Mouse (Mus musculus) hindbrain, embryonic 12.5 days (tissue): ENCODE results near the gene Psmd5. TPM values are rescaled to one million over a fixed set of nuclear protein-coding genes. Genes with fewer than 3 reads are reported as not detected.
"Not testable (repeated sequence)": the region's sequence is repeated elsewhere in the genome, so short reads cannot be mapped to it uniquely, and the experiment has no call there.

Experiments
- ATAC-seq: fragments of 200-750 bp; cut with Nextera tagmentation; 2 replicates; pipeline ENCODE4 v1.8.0; 2017; ENCODE audit warnings: moderate TSS enrichment; ENCODE audit not compliant: low FRiP score
- H3K27ac ChIP-seq: fragments of 300-500 bp; sonication (generic); 2 replicates; pipeline ENCODE4 v1.5.1; 2016; ENCODE audit warnings: mild to moderate bottlenecking
- H3K27me3 ChIP-seq: fragments of 300-500 bp; sonication (generic); 2 replicates; pipeline ENCODE4 v1.6.1; 2016; ENCODE audit warnings: mild to moderate bottlenecking
- H3K36me3 ChIP-seq: fragments of 300-500 bp; sonication (generic); 2 replicates; pipeline ENCODE4 v1.6.1; 2016; ENCODE audit warnings: mild to moderate bottlenecking
- H3K4me1 ChIP-seq: fragments of 300-500 bp; sonication (generic); 2 replicates; pipeline ENCODE4 v1.6.1; 2016
- H3K4me2 ChIP-seq: fragments of 300-500 bp; sonication (generic); replicated peaks from 2 replicates; pipeline ENCODE4 v1.6.1; 2016; ENCODE audit warnings: mild to moderate bottlenecking
- H3K4me3 ChIP-seq: fragments of 300-500 bp; sonication (generic); 2 replicates; pipeline ENCODE4 v1.5.1; 2016; ENCODE audit warnings: mild to moderate bottlenecking
- H3K9ac ChIP-seq: fragments of 300-500 bp; sonication (generic); 2 replicates; pipeline ENCODE4 v1.6.1; 2016; ENCODE audit warnings: mild to moderate bottlenecking, moderate library complexity
- H3K9me3 ChIP-seq: fragments of 300-500 bp; sonication (generic); replicated peaks from 2 replicates; pipeline ENCODE4 v1.6.1; 2016; ENCODE audit warnings: mild to moderate bottlenecking
- WGBS: fragments of 180-500 bp; shearing (Covaris S2); methylation state at CpG from one replicate; pipeline ENCODE4 v1.1.7; 2016; 5-methylcytosine and 5-hydroxymethylcytosine counted together
- polyA plus RNA-seq: library from polyadenylated mRNA; unstranded; fragments of >200 nt; fragmentation: Nextera tagmentation; extraction: Ambion mirVana; gene quantifications from 2 replicates; pipeline ENCODE4 v1.2.1, GENCODE M21; 2016

Psmd5 gene
- polyA plus RNA-seq, 1 experiment from 2014 or later, result 97.1 TPM

DNA sequence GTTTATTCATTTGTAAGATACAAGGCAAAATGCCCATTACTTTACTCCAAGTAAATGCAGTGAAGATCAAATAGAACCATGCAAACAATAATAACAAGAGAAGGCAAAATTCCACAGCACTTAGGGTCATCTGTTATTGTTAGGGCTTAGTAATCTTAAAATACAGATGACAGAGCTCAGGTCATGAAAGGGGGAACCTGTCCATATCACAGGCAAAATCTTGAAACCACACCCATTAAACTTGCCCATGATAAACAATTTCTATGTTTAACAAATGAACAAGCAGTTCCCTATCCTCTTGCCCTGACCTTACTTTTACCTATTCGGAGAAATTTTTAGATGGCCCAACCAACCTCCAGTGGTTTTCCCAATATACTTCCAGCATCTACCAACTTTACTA lies 65.2 kb downstream of the Psmd5 start:
- no peaks in the 10 kb centered on the region for H3K27me3 ChIP-seq
- peaks cover 60% of the 10 kb centered on the region for H3K36me3 ChIP-seq
- no peak overlapping the region for H3K4me2 ChIP-seq
- no peak overlapping the region for H3K4me3 ChIP-seq
- ATAC-seq, result no peak
- H3K27ac ChIP-seq, result no peak overlapping the region
- no peak overlapping the region for H3K9ac ChIP-seq
- 96% methylated on average over 1 of the region's 1 CpGs for WGBS
- no peaks in the 10 kb centered on the region for H3K9me3 ChIP-seq
- H3K4me1 ChIP-seq, result 0 out of 2 replicates have a peak, but pooled peaks cover under 1% of the 10 kb centered on the region

DNA sequence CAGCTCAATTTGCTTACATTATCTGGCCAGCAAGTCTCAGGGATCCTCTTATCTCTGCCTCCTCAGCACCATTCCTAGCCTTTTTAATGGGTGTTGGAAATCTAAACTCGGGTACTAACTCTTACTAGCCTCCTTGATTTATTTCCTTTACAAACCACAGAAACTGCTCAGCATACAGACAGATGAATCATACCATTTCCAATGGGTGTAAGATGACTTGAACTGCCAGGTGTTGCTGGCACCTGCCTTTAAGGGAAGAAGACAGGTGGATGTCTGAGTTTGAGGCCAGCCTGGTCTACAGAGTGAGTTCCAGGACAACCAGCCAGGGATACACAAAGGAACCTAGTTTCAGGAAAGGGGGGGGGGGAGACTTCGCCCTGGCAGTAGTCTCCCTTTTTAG lies 66.7 kb downstream of the Psmd5 start:
- H3K36me3 ChIP-seq, result peaks cover 46% of the 10 kb centered on the region
- no peak overlapping the region for H3K27ac ChIP-seq
- H3K4me2 ChIP-seq, result no peak overlapping the region
- WGBS, result 97% methylated on average over 2 of the region's 2 CpGs
- no peak overlapping the region for H3K9ac ChIP-seq
- H3K27me3 ChIP-seq, result no peaks in the 10 kb centered on the region
- H3K4me1 ChIP-seq, result peaks cover 12% of the 10 kb centered on the region
- no peak overlapping the region for H3K4me3 ChIP-seq
- ATAC-seq, result no peak
- no peaks in the 10 kb centered on the region for H3K9me3 ChIP-seq

DNA sequence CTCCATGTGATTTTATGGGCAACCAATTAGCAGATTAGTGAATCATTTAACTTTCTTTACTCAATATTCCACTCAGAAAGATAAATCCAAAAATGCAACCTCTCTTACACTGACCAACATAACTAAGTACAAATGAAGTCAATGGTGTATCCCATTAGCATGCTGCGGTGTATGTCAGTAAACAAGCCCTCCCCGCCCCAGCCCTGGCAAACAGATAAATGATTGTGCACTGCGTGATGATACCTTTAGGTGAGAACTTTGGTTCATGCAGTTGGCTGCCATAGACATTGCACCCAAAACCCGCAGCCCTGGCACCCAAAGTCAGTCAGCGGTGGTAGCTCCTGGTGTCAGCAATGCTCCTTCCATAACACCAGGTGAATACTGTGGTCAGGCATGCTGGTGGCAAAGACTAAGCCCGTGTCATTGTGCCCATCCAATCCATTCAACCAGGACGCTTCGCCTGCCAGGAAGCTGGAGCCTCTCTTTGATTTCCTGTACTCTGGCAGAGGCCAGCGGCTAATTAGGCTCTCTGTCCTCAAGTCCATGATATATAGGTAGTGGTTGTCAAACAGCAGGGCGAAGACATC lies 69.3 kb downstream of the Psmd5 start:
- no peaks in the 10 kb centered on the region for H3K9me3 ChIP-seq
- WGBS, result 90% methylated on average over 10 of the region's 10 CpGs
- no peak overlapping the region for H3K9ac ChIP-seq
- peaks cover 12% of the 10 kb centered on the region for H3K4me1 ChIP-seq
- H3K36me3 ChIP-seq, result peaks cover 24% of the 10 kb centered on the region
- ATAC-seq, result no peak
- no peak overlapping the region for H3K27ac ChIP-seq
- no peak overlapping the region for H3K4me3 ChIP-seq
- H3K4me2 ChIP-seq, result no peak overlapping the region
- no peaks in the 10 kb centered on the region for H3K27me3 ChIP-seq

DNA sequence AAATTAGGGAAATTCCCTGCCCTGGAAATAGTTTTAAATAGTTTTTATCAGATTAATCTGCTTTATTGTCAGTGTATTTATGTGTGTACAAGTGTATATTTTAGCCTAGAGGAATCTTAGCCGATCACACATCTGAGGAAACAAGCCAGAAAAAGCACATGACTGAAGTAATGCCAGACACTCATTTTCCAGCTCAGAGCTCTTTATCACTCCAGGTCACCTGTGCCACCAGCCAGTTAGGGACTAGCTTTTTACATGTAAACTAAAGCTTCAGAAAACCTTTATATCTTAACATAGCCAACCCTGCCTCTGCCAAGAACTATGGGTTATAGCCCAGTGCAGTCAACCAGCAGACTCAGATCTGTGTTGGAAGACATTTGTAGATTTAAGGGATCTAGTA lies 70.0 kb downstream of the Psmd5 start:
- Histone ChIP-seq H3K4me2 (no peak overlapping the region), H3K9me3 (no peaks in the 10 kb centered on the region), H3K36me3 (peaks cover 23% of the 10 kb centered on the region), H3K4me1 (peaks cover 12% of the 10 kb centered on the region), H3K27ac (no peak overlapping the region), H3K9ac (no peak overlapping the region), H3K27me3 (no peaks in the 10 kb centered on the region), H3K4me3 (no peak overlapping the region)
- no peak for ATAC-seq
- 96% methylated on average over 1 of the region's 1 CpGs for WGBS

DNA sequence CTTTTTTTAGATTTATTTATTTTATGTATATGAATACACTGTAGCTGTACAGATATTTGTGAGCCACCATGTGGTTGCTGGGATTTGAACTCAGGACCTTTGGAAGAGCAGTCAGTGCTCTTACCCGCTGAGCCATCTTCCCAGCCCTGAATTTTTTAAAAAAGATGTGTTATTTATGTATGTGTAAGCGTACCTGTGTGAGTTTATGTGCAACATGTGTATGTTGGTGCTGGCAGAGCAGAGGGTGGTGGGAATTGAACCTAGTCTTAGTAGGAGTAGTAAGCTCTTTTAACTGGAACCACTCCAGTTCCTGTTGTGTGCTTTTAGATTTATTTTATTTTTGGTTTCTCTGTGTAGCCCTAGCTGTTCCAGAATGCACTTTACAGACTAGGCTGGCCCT lies 70.6 kb downstream of the Psmd5 start:
- Histone ChIP-seq H3K36me3 (peaks cover 21% of the 10 kb centered on the region), H3K4me2 (peak overlapping the region; percentile 74; the same call in 1 of the 2 replicates)
- 99% methylated on average over 2 of the region's 2 CpGs for WGBS

DNA sequence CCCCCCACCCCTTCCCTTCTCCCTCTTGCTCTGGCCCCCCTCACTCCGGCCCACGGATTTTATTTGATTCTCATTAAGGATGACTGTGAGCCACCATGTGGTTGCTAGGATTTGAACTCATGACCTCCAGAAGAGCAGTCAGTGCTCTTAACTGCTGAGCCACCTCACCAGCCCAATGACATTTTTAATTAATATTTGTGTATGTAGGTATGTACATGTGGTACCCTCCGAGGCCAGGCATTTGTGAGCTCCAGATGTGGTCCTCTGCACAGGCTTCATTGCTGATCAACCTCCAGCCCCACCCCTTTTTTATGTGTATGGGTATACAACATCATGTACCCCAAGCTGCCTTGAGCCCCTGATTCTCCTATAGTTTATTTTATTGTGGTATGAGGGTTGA lies 71.0 kb downstream of the Psmd5 start:
- Histone ChIP-seq H3K9ac (peak overlapping the region; percentile 35; the same call in 1 of the 2 replicates), H3K4me3 (peak overlapping the region; percentile 4; the same call in 1 of the 2 replicates), H3K27ac (no peak overlapping the region), H3K4me1 (peaks cover 12% of the 10 kb centered on the region), H3K36me3 (peaks cover 17% of the 10 kb centered on the region), H3K27me3 (no peaks in the 10 kb centered on the region), H3K9me3 (no peaks in the 10 kb centered on the region), H3K4me2 (peak overlapping the region; percentile 74)
- ATAC-seq, result no peak
- WGBS, result 80% methylated on average over 3 of the region's 3 CpGs

More for the DNA sequence above, 70.6 kb downstream of the Psmd5 start:
- H3K27ac ChIP-seq, result no peak overlapping the region
- no peak overlapping the region for H3K9ac ChIP-seq
- no peak for ATAC-seq
- H3K4me1 ChIP-seq, result peaks cover 12% of the 10 kb centered on the region
- no peak overlapping the region for H3K4me3 ChIP-seq
- H3K27me3 ChIP-seq, result no peaks in the 10 kb centered on the region
- no peaks in the 10 kb centered on the region for H3K9me3 ChIP-seq

DNA sequence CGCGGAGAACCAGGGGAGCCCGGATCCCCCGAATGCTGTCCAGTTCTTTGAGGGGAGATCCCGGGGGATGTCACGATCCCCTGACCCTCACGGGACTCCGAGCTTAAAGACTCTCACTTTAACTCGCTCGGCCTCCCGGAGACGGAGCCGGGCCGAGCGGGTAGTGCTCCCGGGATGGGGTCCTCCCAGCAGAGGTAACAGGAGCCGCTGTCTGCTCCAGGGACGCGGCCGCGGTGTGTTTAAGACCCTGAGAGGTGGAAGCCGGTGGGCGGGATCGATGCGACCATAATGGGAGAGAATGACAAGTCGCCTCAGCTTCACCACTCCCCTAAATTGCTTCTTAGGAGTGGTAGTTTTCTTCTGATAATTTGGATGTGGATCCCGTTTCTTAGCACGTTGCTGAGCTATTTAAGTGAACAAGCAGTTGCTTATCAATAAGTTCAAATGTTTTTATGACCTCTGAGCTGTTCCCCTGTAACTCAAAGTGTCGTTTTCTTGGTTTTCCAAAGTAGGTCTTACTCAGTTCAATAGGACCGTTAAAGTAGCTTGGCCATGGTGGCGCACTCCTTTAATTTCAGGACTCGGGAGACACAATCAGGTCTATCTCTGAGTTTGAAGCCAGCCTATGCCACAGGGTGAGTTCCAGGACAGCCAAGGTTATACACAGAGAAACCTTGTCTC lies 72.1 kb downstream of the Psmd5 start:
- Histone ChIP-seq H3K9ac (peak overlapping the region; percentile 78), H3K4me1 (peaks cover 14% of the 10 kb centered on the region), H3K36me3 (peaks cover 10% of the 10 kb centered on the region), H3K27ac (peak overlapping the region; percentile 93), H3K4me3 (peak overlapping the region; percentile 67), H3K4me2 (peak overlapping the region; percentile 74)
- WGBS, result 1% methylated on average over 30 of the region's 32 CpGs
- not testable (repeated sequence) for H3K9me3 ChIP-seq, H3K27me3 ChIP-seq
- peak; percentile 76 for ATAC-seq

DNA sequence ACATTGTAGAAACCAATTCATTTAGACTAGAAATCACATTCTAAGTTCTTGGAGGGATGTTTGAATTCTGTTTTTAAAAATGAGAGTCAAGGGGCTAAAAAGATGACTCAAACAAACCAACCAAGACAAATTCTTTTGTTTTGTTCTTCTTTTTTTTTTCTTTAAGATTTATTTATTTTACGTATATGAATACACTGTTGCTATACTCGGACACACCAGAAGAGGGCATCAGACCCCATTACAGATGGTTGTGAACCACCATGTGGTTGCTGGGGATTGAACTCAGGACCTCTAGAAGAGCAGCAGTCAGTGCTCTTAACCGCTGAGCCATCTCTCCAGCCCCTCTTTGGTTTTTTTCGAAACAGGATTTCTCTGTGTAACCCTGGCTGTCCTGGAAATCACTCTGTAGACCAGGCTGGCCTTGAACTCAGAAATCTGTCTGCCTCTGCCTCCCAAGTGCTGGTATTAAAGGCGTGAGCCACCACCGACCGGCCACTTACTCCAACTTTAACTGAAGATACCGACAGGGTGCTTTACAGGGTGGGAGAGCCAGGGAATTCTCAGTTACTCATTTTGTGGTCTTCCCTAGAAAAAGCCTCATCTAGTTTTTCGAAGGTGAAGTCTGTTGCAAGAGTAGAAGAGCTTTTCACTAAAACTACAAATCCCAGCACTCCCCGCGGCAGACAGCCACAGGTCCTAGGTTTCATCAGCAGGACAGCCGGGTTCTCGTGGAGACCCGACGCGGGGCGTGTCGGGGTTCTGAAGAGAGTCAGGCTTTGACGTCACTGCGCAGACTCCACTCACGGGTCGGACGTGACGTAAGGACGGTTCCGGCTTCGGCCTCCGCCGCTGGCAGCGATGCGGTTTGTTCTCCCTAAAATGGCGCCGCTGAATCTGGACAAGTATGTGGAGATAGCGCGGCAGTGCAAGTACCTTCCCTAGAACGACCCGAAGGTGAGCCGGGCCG lies 73.0 kb downstream of the Psmd5 start:
- peak overlapping the region; percentile 35 for H3K4me2 ChIP-seq
- 5% methylated on average over 39 of the region's 39 CpGs for WGBS
- peak; percentile 96 for ATAC-seq

DNA sequence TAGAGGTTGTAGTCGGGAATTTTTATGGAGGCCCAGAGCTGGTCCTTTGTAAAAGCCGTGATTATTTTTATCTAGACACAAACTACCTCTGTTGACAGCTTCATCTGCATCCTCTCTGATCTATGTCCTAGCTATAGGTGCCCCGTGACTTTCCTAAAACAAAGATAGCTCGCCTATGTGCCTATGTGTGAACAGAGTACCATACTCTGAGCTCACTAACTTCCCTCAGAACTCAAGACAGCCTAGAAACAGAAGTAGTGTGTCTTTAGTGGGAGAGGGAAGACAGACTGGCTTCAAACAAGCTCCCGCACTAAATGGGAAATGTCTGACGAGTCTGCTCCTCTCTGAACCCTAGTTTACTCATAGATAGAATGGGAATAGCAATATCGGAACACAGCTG lies 74.4 kb downstream of the Psmd5 start:
- no peaks in the 10 kb centered on the region for H3K9me3 ChIP-seq
- no peak overlapping the region for H3K9ac ChIP-seq
- WGBS, result 85% methylated on average over 7 of the region's 7 CpGs
- H3K4me3 ChIP-seq, result no peak overlapping the region
- ATAC-seq, result no peak
- peaks cover 14% of the 10 kb centered on the region for H3K4me1 ChIP-seq
- H3K36me3 ChIP-seq, result peaks cover 3% of the 10 kb centered on the region
- no peak overlapping the region for H3K4me2 ChIP-seq
- H3K27ac ChIP-seq, result no peak overlapping the region
- no peaks in the 10 kb centered on the region for H3K27me3 ChIP-seq

More for the DNA sequence above, 73.0 kb downstream of the Psmd5 start:
- Histone ChIP-seq H3K9me3 (no peaks in the 10 kb centered on the region), H3K27ac (peak overlapping the region; percentile 93), H3K36me3 (peaks cover 5% of the 10 kb centered on the region; the same call in 1 of the 2 replicates), H3K4me3 (peak overlapping the region; percentile 67), H3K4me1 (peaks cover 14% of the 10 kb centered on the region), H3K27me3 (no peaks in the 10 kb centered on the region), H3K9ac (peak overlapping the region; percentile 78)

Other genes starting within 250 kb of the Psmd5 start
- gene Gapvd1, start 119.7 kb downstream of the Psmd5 start, polyA plus RNA-seq, result 115 and 126 TPM in 2 replicates
- gene Hspa5, start 103.0 kb downstream of the Psmd5 start, polyA plus RNA-seq, result 735 and 741 TPM in 2 replicates
- gene Rabepk, start 75.1 kb downstream of the Psmd5 start, polyA plus RNA-seq, result 24.8 and 27.4 TPM in 2 replicates
- gene Fbxw2, start 48.7 kb downstream of the Psmd5 start, polyA plus RNA-seq, result 76.8 and 81.8 TPM in 2 replicates
- gene Gm34653, start 42.0 kb downstream of the Psmd5 start, polyA plus RNA-seq, result not detected in 2 replicates
- gene Cutal, start 572 bp downstream of the Psmd5 start, polyA plus RNA-seq, result 0.23 TPM in 1 of 2 replicates, not detected in the other
- 1.6 TPM in 2 replicates for gene Phf19, start 39.1 kb upstream of the Psmd5 start, polyA plus RNA-seq
- gene Traf1, start 86.8 kb upstream of the Psmd5 start, polyA plus RNA-seq, result 1.1 and 2.3 TPM in 2 replicates
- 0.14 TPM in 1 of 2 replicates, not detected in the other for gene Hc, start 186.5 kb upstream of the Psmd5 start, polyA plus RNA-seq
- 0.31 and 0.36 TPM in 2 replicates for gene AI182371, start 226.6 kb upstream of the Psmd5 start, polyA plus RNA-seq
- gene Cntrl, start 234.5 kb upstream of the Psmd5 start, polyA plus RNA-seq, result 21.3 and 22.7 TPM in 2 replicates